Mouse (Mus musculus) C2C12 (cell line): ENCODE results near the gene 4922502D21Rik. TPM values are rescaled to one million over a fixed set of nuclear protein-coding genes. Genes with fewer than 3 reads are reported as not detected.

ENCODE experiments used
- H3K27me3 ChIP-seq: one replicate; pipeline ENCODE4 v1.6.1; 2011; ENCODE audit not compliant: control insufficient read depth, insufficient read depth, insufficient read length
- H3K36me3 ChIP-seq: one replicate; pipeline ENCODE4 v1.6.1; 2011; ENCODE audit not compliant: control insufficient read depth, insufficient read depth
- H3K4me3 ChIP-seq: one replicate; pipeline ENCODE4 v1.5.1; 2011; ENCODE audit warnings: mild to moderate bottlenecking, control low read depth; ENCODE audit not compliant: poor library complexity, insufficient read depth, severe bottlenecking
- H3K79me2 ChIP-seq: one replicate; pipeline ENCODE4 v1.6.1; 2011; ENCODE audit not compliant: control insufficient read depth, insufficient read depth
- H3K79me3 ChIP-seq: one replicate; pipeline ENCODE4 v1.6.1; 2011; ENCODE audit warnings: low read depth, control low read depth
- H3ac ChIP-seq: one replicate; pipeline ENCODE3; 2011; ENCODE audit warnings: low read depth; ENCODE audit not compliant: control insufficient read depth, insufficient read length
- CEBPB ChIP-seq: IDR thresholded peaks from one replicate; pipeline ENCODE4 v1.6.1; 2011; ENCODE audit warnings: low read depth, mild to moderate bottlenecking, control low read depth, moderate library complexity
- CTCF ChIP-seq: IDR thresholded peaks from one replicate; pipeline ENCODE4 v1.5.1; 2011; ENCODE audit not compliant: control insufficient read depth, insufficient read depth, insufficient read length
- FOSL1 ChIP-seq: IDR thresholded peaks from one replicate; pipeline ENCODE4 v1.8.0; 2011; ENCODE audit warnings: mild to moderate bottlenecking, low read length; ENCODE audit not compliant: poor library complexity, insufficient read depth, severe bottlenecking
- MAX ChIP-seq: IDR thresholded peaks from one replicate; pipeline ENCODE4 v1.6.1; 2011; ENCODE audit warnings: mild to moderate bottlenecking, control low read depth
- MYOD1 ChIP-seq: IDR thresholded peaks from one replicate; pipeline ENCODE4 v1.6.1; 2011; ENCODE audit warnings: low read depth; ENCODE audit not compliant: control insufficient read depth, insufficient read length
- MYOG ChIP-seq: IDR thresholded peaks from one replicate; pipeline ENCODE4 v1.6.1; 2011; ENCODE audit not compliant: control insufficient read depth, insufficient read length; ENCODE audit errors: extremely low read depth
- USF1 ChIP-seq: IDR thresholded peaks from one replicate; pipeline ENCODE4 v1.6.1; 2011; ENCODE audit warnings: low read depth, mild to moderate bottlenecking, control low read depth, moderate library complexity
- polyA plus RNA-seq: library from polyadenylated mRNA; unstranded; fragments of >200 nt; fragmentation: generic; extraction: Trizol; gene quantifications from one replicate; pipeline ENCODE4 v1.2.1, GENCODE M21; 2012; ENCODE audit warnings: missing spikeins

Gene 4922502D21Rik
- polyA plus RNA-seq, 1 experiment, result not detected

GRCm38 (mm10) chr6:129316463-129316862 is 15.1 kb downstream of the 4922502D21Rik start:
- Histone ChIP-seq H3ac (no peak overlapping the region), H3K79me2 (no peaks in the 10 kb centered on the region)
- no peak for TF ChIP-seq MAX
- no peak for TF ChIP-seq USF1
- no peak for TF ChIP-seq CTCF
- TF ChIP-seq CEBPB, result no peak
- TF ChIP-seq MYOD1, result no peak
- no peak for TF ChIP-seq FOSL1
- TF ChIP-seq MYOG, result no peak

GRCm38 (mm10) chr6:129315698-129316097 is 15.9 kb downstream of the 4922502D21Rik start:
- no peak overlapping the region for H3ac ChIP-seq
- H3K79me2 ChIP-seq, result no peaks in the 10 kb centered on the region
- H3K27me3 ChIP-seq, result no peaks in the 10 kb centered on the region
- H3K79me3 ChIP-seq, result no peaks in the 10 kb centered on the region
- H3K36me3 ChIP-seq, result no peaks in the 10 kb centered on the region
- TF ChIP-seq MYOD1 (no peak), MAX (no peak), MYOG (no peak), CEBPB (no peak), USF1 (no peak), FOSL1 (no peak), CTCF (no peak)
- no peak overlapping the region for H3K4me3 ChIP-seq

More at GRCm38 (mm10) chr6:129316463-129316862, 15.1 kb downstream of the 4922502D21Rik start:
- Histone ChIP-seq H3K36me3 (no peaks in the 10 kb centered on the region), H3K27me3 (no peaks in the 10 kb centered on the region), H3K79me3 (no peaks in the 10 kb centered on the region), H3K4me3 (no peak overlapping the region)

GRCm38 (mm10) chr6:129314655-129315168 is 16.9 kb downstream of the 4922502D21Rik start:
- Histone ChIP-seq H3K4me3 (no peak overlapping the region), H3ac (no peak overlapping the region), H3K79me3 (no peaks in the 10 kb centered on the region), H3K79me2 (no peaks in the 10 kb centered on the region), H3K36me3 (no peaks in the 10 kb centered on the region), H3K27me3 (no peaks in the 10 kb centered on the region)
- TF ChIP-seq MAX, result no peak
- no peak for TF ChIP-seq MYOG
- TF ChIP-seq CEBPB, result no peak
- no peak for TF ChIP-seq USF1
- no peak for TF ChIP-seq CTCF
- TF ChIP-seq FOSL1, result no peak
- TF ChIP-seq MYOD1, result no peak

GRCm38 (mm10) chr6:129312499-129312898 is 19.1 kb downstream of the 4922502D21Rik start:
- Histone ChIP-seq H3K4me3 (no peak overlapping the region), H3ac (no peak overlapping the region), H3K79me2 (no peaks in the 10 kb centered on the region), H3K79me3 (no peaks in the 10 kb centered on the region), H3K27me3 (no peaks in the 10 kb centered on the region), H3K36me3 (no peaks in the 10 kb centered on the region)
- TF ChIP-seq MAX, result no peak
- no peak for TF ChIP-seq USF1
- TF ChIP-seq CEBPB, result no peak
- TF ChIP-seq MYOD1, result no peak
- TF ChIP-seq MYOG, result no peak

- no peak for TF ChIP-seq CEBPB
- TF ChIP-seq FOSL1, result no peak
- no peak for TF ChIP-seq CTCF
- TF ChIP-seq USF1, result no peak
- no peak for TF ChIP-seq MYOD1
- no peak for TF ChIP-seq MAX
- TF ChIP-seq MYOG, result no peak
Observed at GRCm38 (mm10) chr6:129304180-129304579, 27.4 kb downstream of the 4922502D21Rik start.

GRCm38 (mm10) chr6:129288708-129289107 is 42.9 kb downstream of the 4922502D21Rik start:
- Histone ChIP-seq H3K79me2 (no peaks in the 10 kb centered on the region), H3K36me3 (no peaks in the 10 kb centered on the region)

More at GRCm38 (mm10) chr6:129304180-129304579, 27.4 kb downstream of the 4922502D21Rik start:
- Histone ChIP-seq H3K79me3 (no peaks in the 10 kb centered on the region), H3K27me3 (no peaks in the 10 kb centered on the region), H3K4me3 (no peak overlapping the region), H3K36me3 (no peaks in the 10 kb centered on the region), H3K79me2 (no peaks in the 10 kb centered on the region), H3ac (no peak overlapping the region)

More at GRCm38 (mm10) chr6:129288708-129289107, 42.9 kb downstream of the 4922502D21Rik start:
- Histone ChIP-seq H3K4me3 (no peak overlapping the region), H3K79me3 (no peaks in the 10 kb centered on the region), H3ac (no peak overlapping the region), H3K27me3 (no peaks in the 10 kb centered on the region)
- TF ChIP-seq MYOD1, result no peak
- no peak for TF ChIP-seq CTCF
- no peak for TF ChIP-seq FOSL1
- no peak for TF ChIP-seq MAX
- TF ChIP-seq CEBPB, result no peak
- no peak for TF ChIP-seq MYOG
- TF ChIP-seq USF1, result no peak
